Mouse (Mus musculus) cerebellum, postnatal 14 days (tissue): ENCODE measurements at regions not wholly inside any gene's neighbourhood (a gene's known extent, or its start where the extent isn't known, plus 50 kb on each side); places are given as distances from the start of the nearest gene placed in this dataset.

Experiments used
- DNase-seq, 2 experiments: peaks; one replicate each; pipeline ENCODE4 v3.0.0; 2021; ENCODE audit warnings: mixed read lengths in 2 of 2

- DNase-seq: peak; percentile 46 to 57
Measured at GRCm38 (mm10) chrX:110666853-110667504, 147.1 kb upstream of the Pou3f4 start.

GRCm38 (mm10) chrX:110673192-110673591 is 140.9 kb upstream of the Pou3f4 start:
- no peak for DNase-seq

GRCm38 (mm10) chrX:110678578-110678977 is 135.5 kb upstream of the Pou3f4 start:
- DNase-seq: no peak

DNA sequence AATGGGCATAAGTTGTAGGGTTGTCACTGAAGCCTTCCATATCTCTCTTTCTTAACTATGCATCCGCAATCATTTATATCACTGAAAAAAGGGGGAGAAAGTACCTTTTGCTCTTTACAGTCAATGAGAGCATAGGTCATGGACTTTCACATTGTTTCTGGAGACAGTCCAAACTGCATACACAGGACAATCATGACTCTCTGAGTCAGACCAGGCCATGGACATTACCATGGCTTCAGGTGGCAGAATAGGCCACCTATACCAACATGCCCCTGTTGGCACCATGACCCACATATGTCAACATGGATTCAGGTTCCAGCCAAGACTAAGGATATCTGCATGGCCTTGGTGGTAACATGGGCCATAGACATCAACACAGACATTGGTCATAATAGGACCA is 133.5 kb upstream of the Pou3f4 start:
- DNase-seq: no peak

GRCm38 (mm10) chrX:110700442-110700841 is 113.6 kb upstream of the Pou3f4 start:
- no peak for DNase-seq

DNA sequence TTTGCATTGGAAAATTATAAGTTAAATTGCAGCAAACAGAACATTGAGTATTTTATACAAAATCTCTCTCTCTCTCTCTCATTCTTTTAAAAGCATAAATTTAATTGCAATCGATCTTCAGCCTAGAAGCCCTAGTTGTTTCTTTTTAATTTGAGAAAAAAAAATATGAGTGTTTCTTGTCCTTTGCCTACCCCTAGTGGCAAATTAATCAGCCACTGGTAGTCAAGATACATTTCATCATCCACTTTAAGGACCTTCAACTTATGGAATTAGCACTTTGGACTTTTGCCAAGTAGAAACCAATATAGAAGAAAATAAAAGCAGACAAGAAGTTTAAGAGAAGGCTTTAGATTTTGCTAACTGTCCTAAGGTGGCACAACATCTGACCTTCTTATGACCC is 99.9 kb upstream of the Pou3f4 start:
- no peak for DNase-seq

- DNase-seq: peak in 1 of 2 experiments; percentile 0
Measured at GRCm38 (mm10) chrX:110764080-110764479, 50.0 kb upstream of the Pou3f4 start.
